Mouse (Mus musculus): ENCODE results near the gene Samd4. TPM values are rescaled to one million over a fixed set of nuclear protein-coding genes. Genes with fewer than 3 reads are reported as not detected.

Samd4 gene
- polyA plus RNA-seq, 1 experiment, result 17.6 TPM

DNA sequence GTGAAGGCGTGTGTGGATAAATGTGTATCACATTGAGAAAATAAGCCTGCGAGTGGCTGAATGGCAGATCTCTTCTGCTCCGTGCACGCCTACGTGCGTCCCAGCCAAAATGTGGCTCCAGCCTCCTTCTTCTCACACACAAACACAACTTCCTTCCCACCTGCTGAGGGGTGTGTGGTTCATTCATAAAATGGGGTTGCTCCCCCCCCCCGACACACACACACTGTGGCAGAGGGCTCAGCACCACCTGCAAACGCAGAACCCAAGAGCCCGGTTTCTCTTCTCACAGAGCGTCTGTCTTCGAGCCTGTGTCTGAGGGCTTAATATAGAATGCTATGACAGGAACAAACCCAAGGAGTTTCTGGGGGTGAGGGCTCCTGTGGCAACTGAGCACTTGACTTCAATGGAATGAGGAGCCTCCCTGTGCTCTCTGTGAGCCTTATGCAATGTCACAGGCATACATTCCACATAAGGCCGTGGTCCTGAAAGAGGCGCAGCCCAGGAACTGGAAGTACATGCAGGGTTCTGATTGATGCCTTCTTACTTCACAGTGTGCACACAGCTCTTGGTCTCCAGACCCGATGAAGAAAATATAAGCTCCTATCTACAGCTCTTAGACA, 194.4 kb downstream of the Samd4 start:
- Histone ChIP-seq H3K36me3 (ENCODE audit: control insufficient read depth, insufficient read depth, low read length, poor library complexity, severe bottlenecking) (no peaks in the 10 kb centered on the region), H3K4me1 (ENCODE audit: control insufficient read depth, insufficient read depth, low read length) (no peaks in the 10 kb centered on the region), H3K9me3 (replicated peaks; ENCODE audit: control insufficient read depth, insufficient read depth, low read length, poor library complexity, severe bottlenecking) (no peaks in the 10 kb centered on the region), H3K4me3 (ENCODE audit: low read depth, low read length) (no peak overlapping the region), H3K9ac (ENCODE audit: low read depth, poor library complexity, severe bottlenecking) (no peak overlapping the region), H3K27ac (ENCODE audit: insufficient read depth, low read length) (no peak overlapping the region), H3K27me3 (ENCODE audit: control insufficient read depth, insufficient read depth, low read length, poor library complexity, severe bottlenecking) (no peaks in the 10 kb centered on the region)
- TF ChIP-seq CTCF (IDR thresholded peaks at IDR 0.05; ENCODE audit: low read depth, low read length) (no peak), POLR2A (IDR thresholded peaks at IDR 0.05; ENCODE audit: insufficient read depth, low read length) (no peak), EP300 (IDR thresholded peaks at IDR 0.05; ENCODE audit: insufficient read depth, low read depth, low read length) (no peak)

GRCm38 (mm10) chr14:47077576-47077970, 194.9 kb downstream of the Samd4 start:
- TF ChIP-seq POLR2A (IDR thresholded peaks at IDR 0.05; ENCODE audit: insufficient read depth, low read length), result no peak
- TF ChIP-seq CTCF (IDR thresholded peaks at IDR 0.05; ENCODE audit: low read depth, low read length), result no peak
- no peak for TF ChIP-seq EP300 (IDR thresholded peaks at IDR 0.05; ENCODE audit: insufficient read depth, low read depth, low read length)
- H3K36me3 ChIP-seq (ENCODE audit: control insufficient read depth, insufficient read depth, low read length, poor library complexity, severe bottlenecking), result no peaks in the 10 kb centered on the region
- H3K4me1 ChIP-seq (ENCODE audit: control insufficient read depth, insufficient read depth, low read length), result no peaks in the 10 kb centered on the region
- no peak overlapping the region for H3K4me3 ChIP-seq (ENCODE audit: low read depth, low read length)
- H3K9ac ChIP-seq (ENCODE audit: low read depth, poor library complexity, severe bottlenecking), result no peak overlapping the region
- H3K27ac ChIP-seq (ENCODE audit: insufficient read depth, low read length), result no peak overlapping the region
- H3K9me3 ChIP-seq (replicated peaks; ENCODE audit: control insufficient read depth, insufficient read depth, low read length, poor library complexity, severe bottlenecking), result no peaks in the 10 kb centered on the region
- no peaks in the 10 kb centered on the region for H3K27me3 ChIP-seq (ENCODE audit: control insufficient read depth, insufficient read depth, low read length, poor library complexity, severe bottlenecking)

GRCm38 (mm10) chr14:47079911-47080310, 197.3 kb downstream of the Samd4 start:
- Histone ChIP-seq H3K9ac (ENCODE audit: low read depth, poor library complexity, severe bottlenecking) (no peak overlapping the region), H3K27ac (ENCODE audit: insufficient read depth, low read length) (no peak overlapping the region), H3K4me3 (ENCODE audit: low read depth, low read length) (no peak overlapping the region), H3K36me3 (ENCODE audit: control insufficient read depth, insufficient read depth, low read length, poor library complexity, severe bottlenecking) (no peaks in the 10 kb centered on the region), H3K9me3 (replicated peaks; ENCODE audit: control insufficient read depth, insufficient read depth, low read length, poor library complexity, severe bottlenecking) (no peaks in the 10 kb centered on the region), H3K27me3 (ENCODE audit: control insufficient read depth, insufficient read depth, low read length, poor library complexity, severe bottlenecking) (no peaks in the 10 kb centered on the region), H3K4me1 (ENCODE audit: control insufficient read depth, insufficient read depth, low read length) (no peaks in the 10 kb centered on the region)
- TF ChIP-seq CTCF (IDR thresholded peaks at IDR 0.05; ENCODE audit: low read depth, low read length), result no peak
- TF ChIP-seq EP300 (IDR thresholded peaks at IDR 0.05; ENCODE audit: insufficient read depth, low read depth, low read length), result no peak
- TF ChIP-seq POLR2A (IDR thresholded peaks at IDR 0.05; ENCODE audit: insufficient read depth, low read length), result no peak

- Histone ChIP-seq H3K4me3 (ENCODE audit: low read depth, low read length) (no peak overlapping the region), H3K9ac (ENCODE audit: low read depth, poor library complexity, severe bottlenecking) (no peak overlapping the region), H3K27ac (ENCODE audit: insufficient read depth, low read length) (no peak overlapping the region), H3K36me3 (ENCODE audit: control insufficient read depth, insufficient read depth, low read length, poor library complexity, severe bottlenecking) (no peaks in the 10 kb centered on the region), H3K9me3 (replicated peaks; ENCODE audit: control insufficient read depth, insufficient read depth, low read length, poor library complexity, severe bottlenecking) (no peaks in the 10 kb centered on the region), H3K4me1 (ENCODE audit: control insufficient read depth, insufficient read depth, low read length) (no peaks in the 10 kb centered on the region), H3K27me3 (ENCODE audit: control insufficient read depth, insufficient read depth, low read length, poor library complexity, severe bottlenecking) (no peaks in the 10 kb centered on the region)
- TF ChIP-seq EP300 (IDR thresholded peaks at IDR 0.05; ENCODE audit: insufficient read depth, low read depth, low read length), result no peak
- TF ChIP-seq CTCF (IDR thresholded peaks at IDR 0.05; ENCODE audit: low read depth, low read length), result no peak
- TF ChIP-seq POLR2A (IDR thresholded peaks at IDR 0.05; ENCODE audit: insufficient read depth, low read length), result no peak
Observed at GRCm38 (mm10) chr14:47083311-47083710, 200.7 kb downstream of the Samd4 start.

DNA sequence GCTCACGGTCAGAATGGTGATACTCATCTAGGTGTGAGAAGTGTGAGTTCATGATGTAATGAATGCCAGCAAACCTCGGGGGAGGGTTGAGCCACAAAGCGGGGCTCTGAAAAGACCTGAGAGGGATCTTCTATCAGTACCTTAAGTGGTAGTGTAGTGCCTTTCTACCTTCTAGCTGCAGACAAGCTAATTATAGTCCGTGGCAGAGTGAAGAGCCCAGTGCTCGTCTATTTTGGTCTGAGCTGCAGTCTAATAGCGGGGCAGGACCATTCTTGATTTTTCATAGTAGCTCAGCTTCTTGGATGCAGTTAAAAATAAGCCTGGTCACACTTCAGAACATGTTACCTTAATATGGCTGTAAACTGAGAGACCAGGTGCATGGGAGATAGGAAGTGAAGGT, 201.2 kb downstream of the Samd4 start:
- Histone ChIP-seq H3K4me3 (ENCODE audit: low read depth, low read length) (no peak overlapping the region), H3K36me3 (ENCODE audit: control insufficient read depth, insufficient read depth, low read length, poor library complexity, severe bottlenecking) (no peaks in the 10 kb centered on the region), H3K9ac (ENCODE audit: low read depth, poor library complexity, severe bottlenecking) (no peak overlapping the region), H3K27me3 (ENCODE audit: control insufficient read depth, insufficient read depth, low read length, poor library complexity, severe bottlenecking) (no peaks in the 10 kb centered on the region), H3K4me1 (ENCODE audit: control insufficient read depth, insufficient read depth, low read length) (no peaks in the 10 kb centered on the region), H3K27ac (ENCODE audit: insufficient read depth, low read length) (no peak overlapping the region), H3K9me3 (replicated peaks; ENCODE audit: control insufficient read depth, insufficient read depth, low read length, poor library complexity, severe bottlenecking) (no peaks in the 10 kb centered on the region)
- TF ChIP-seq POLR2A (IDR thresholded peaks at IDR 0.05; ENCODE audit: insufficient read depth, low read length), result no peak
- TF ChIP-seq EP300 (IDR thresholded peaks at IDR 0.05; ENCODE audit: insufficient read depth, low read depth, low read length), result no peak
- TF ChIP-seq CTCF (IDR thresholded peaks at IDR 0.05; ENCODE audit: low read depth, low read length), result no peak

- Histone ChIP-seq H3K4me1 (ENCODE audit: control insufficient read depth, insufficient read depth, low read length) (no peaks in the 10 kb centered on the region), H3K9ac (ENCODE audit: low read depth, poor library complexity, severe bottlenecking) (no peak overlapping the region), H3K36me3 (ENCODE audit: control insufficient read depth, insufficient read depth, low read length, poor library complexity, severe bottlenecking) (no peaks in the 10 kb centered on the region), H3K9me3 (replicated peaks; ENCODE audit: control insufficient read depth, insufficient read depth, low read length, poor library complexity, severe bottlenecking) (no peaks in the 10 kb centered on the region), H3K27ac (ENCODE audit: insufficient read depth, low read length) (no peak overlapping the region), H3K27me3 (ENCODE audit: control insufficient read depth, insufficient read depth, low read length, poor library complexity, severe bottlenecking) (no peaks in the 10 kb centered on the region), H3K4me3 (ENCODE audit: low read depth, low read length) (no peak overlapping the region)
- no peak for TF ChIP-seq EP300 (IDR thresholded peaks at IDR 0.05; ENCODE audit: insufficient read depth, low read depth, low read length)
- no peak for TF ChIP-seq POLR2A (IDR thresholded peaks at IDR 0.05; ENCODE audit: insufficient read depth, low read length)
- TF ChIP-seq CTCF (IDR thresholded peaks at IDR 0.05; ENCODE audit: low read depth, low read length), result no peak
Observed at GRCm38 (mm10) chr14:47084686-47085085, 202.0 kb downstream of the Samd4 start.
